Mouse (Mus musculus) embryo, embryonic 9.5 days (tissue): ENCODE results near the gene Fbxo11.
"Not testable (repeated sequence)": the region's sequence is repeated elsewhere in the genome, so short reads cannot be mapped to it uniquely, and the experiment has no call there.

Experiments
- DNase-seq: peaks from one replicate; pipeline ENCODE4 v3.0.0-alpha.2; 2017; ENCODE audit errors: extremely low spot score

Fbxo11 gene

DNA sequence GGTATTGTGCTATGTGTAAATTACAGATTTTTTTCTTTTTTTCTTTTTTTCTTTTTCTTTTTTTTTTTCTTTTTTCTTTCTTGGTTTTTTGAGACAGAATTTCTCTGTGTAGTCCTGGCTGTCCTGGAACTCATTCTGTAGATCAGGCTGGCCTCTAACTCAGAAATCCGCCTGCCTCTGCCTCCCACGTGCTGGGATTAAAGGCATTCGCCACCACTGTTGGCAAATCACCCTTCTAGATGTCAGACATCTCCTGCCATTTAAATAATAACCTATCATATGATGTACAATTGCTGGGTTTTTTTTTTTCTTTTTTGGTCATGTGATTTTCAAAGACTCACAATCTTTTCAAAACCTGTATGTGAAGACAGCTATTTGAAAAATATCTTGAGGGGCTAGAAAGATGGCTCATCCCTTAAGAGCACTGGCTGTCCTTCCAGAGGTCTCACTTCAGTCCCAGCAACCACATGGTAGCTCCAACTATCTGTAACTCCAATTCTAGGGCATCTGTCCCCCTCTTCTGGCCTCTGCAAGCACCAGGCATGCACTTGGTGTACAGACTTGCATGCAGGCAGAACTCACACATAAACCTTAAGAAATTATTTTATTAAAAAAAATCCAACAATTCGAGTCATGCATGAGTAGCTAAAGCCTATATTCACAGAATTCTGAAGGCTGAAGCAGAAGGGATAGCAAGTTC, 2.3 kb upstream of the Fbxo11 start:
- no peak for DNase-seq

DNA sequence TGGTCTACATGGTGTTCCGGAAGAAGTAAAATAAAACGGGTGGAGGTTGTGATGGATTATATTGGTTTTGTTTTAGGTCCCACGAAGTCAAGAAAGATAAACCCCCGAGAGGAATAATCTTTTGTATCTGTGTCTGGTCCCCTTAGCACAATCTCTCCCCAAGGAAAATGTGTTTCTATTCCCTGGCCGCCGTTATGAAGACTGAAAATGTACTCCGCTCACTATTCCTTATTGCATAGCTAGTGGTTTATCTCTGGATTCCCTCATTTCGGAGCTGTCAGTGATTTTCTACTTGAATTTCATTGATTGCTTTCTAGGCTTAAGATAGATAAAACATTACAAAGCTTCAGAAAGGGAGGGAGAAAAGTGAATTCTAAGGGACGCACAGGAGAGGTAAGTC, 1.7 kb upstream of the Fbxo11 start:
- no peak for DNase-seq

DNA sequence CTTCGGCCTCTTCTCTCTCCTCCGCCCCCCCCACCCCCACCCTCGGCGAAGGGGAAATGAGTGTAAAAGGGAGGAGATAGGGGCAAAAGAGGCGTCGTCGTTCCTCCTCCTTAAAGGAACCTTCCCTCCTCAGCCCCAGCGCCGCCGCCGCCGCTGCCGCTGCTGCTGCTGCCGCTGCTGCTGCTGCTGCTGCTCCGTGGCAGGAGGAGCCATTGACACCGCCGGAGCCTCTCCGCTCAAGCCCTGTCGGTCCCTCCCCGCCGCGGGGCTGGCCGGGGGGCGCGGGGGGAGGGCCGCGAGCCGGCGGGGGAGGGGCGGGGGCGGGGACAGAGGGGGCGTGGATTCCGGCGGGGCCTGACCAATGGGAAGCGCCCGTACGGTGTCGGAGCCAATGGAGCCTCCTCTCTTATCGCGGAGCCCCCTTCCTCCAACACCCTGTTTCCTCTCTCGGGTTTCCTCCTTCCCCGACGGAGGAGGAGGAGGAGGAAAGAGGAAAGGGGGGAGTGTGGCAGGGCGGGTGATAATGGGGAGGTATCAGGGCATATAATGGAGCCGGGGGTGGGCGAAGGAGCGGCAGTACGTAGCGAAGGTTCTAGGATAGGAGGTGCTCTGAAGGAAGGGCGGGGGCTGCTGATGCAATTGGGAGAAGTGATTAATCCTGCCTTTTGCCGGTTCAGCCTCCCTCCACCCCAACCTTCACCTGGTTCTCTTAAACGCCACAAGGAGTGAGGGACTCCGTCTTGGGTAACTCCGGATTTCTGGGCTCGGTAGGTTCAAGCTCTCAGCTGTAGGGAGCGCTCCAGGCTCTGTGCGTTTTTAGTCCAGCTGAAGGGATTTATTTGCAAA, 933 bp upstream of the Fbxo11 start:
- DNase-seq, result peak; percentile 99

- DNase-seq, result peak; percentile 73
These were observed 602 bp downstream of the Fbxo11 start for GRCm38 (mm10) chr17:88064347-88065030.

DNA sequence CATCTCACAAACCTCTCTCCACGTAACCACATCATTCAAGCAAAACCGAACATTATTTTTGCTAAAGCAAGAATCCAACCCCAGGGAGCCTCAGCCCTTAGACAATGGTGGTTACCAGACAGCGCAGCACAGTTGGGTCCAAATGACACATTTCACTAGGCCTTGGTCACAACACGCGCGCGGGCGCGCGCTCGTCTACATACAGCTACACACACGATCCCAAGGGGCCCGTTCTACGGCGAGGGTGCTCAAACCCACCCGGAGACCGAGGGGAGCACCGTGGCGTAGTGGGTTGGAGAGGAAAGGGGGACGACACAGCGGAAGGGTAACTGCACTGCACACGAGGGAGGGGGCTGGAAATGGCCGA, 1.1 kb downstream of the Fbxo11 start:
- peak; percentile 66 for DNase-seq

DNA sequence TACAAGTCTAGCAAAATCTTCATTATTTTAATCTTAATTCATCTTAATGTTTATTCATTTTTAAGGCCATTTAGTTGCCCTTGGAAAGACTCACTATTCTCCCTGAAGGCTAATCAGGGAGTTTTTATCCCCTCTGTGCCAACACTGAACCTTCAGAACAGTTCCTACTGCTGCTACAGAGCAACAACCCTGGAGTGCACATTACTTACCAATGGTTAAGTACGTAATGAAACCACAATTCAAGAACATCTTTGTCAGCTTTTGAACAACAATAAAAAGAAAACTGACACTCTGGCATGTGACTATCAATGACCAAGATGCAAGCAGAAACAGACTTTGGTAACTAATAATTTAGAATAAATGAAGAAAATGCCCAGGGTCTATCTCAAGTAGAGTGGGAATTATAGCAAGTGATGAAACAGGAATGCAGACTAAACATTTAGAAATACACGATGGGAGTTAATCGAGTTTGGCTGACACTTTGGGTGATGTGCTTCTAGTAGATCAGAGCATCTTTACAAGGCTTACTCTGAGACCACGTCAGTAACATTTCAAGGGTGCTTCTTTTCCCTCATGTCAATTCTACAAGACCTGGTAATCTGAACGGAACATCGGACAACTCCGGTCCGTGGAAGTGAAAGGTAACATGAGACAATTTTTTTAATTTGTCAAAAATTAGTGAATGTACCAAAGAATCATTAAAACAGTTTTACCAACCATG, 2.1 kb downstream of the Fbxo11 start:
- DNase-seq, result no peak

- DNase-seq, result no peak
These were observed 3.1 kb downstream of the Fbxo11 start for GRCm38 (mm10) chr17:88061942-88062341.

GRCm38 (mm10) chr17:88058280-88058679, 6.8 kb downstream of the Fbxo11 start:
- DNase-seq, result no peak

DNA sequence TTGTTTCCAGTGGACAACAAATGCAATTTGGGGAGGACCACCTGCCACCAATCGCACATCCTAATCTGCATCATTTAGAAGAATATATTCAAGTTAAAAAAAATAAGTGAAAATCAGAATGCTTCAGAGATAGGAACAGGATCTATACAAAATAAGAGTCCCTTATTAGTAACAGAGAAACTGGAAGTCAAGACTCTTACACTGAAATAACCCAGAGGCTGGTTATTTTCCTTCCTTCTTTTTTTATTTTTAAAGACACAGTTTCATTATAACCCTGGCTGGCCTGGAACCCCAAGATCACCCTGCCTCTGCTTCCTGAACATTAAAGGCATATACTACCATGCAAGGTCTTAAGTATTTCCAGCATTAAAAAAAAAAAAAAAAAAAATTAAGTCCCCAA, 7.2 kb downstream of the Fbxo11 start:
- no peak for DNase-seq

DNA sequence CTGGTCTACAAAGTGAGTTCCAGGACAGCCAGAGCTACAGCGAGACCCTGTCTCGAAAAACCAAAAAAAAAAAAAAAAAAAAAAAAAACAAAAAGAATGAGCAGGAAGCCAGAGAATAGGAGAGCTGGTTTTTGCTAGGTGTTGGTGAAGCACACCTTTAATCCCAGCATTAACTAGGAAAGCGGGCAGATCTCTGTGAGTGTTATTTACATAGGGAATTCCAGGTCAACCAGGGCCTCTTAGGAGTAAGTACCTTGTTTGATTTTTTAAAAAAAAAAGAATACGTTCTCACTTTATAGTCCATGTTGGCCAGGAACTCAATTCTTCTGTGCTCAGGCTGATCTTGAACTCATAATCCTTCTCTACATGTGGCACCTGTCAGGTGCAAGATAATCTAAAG, 13.4 kb downstream of the Fbxo11 start:
- DNase-seq, result no peak

- DNase-seq, result no peak
These were observed 14.2 kb downstream of the Fbxo11 start for GRCm38 (mm10) chr17:88050892-88051291.

DNA sequence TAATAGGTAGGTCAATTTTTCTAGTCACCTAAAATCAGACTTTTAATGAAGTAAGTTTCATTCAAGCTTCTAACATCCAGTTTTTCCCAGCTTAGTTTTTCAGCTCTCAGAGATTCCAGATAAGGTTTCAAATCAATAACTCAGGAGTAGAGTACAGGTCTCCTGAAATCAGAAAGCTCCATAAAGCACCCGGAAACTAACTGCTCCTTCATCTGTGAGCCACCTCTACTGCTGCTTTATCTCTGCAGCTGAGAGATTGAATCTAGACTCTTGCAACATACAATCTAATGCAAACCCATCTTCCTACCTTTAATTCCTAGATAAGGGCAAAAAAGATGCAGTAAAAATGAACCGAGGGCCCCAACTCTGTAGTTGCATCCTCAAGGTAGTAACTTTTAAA, 14.8 kb downstream of the Fbxo11 start:
- DNase-seq, result no peak

- no peak for DNase-seq
These were observed 22.7 kb downstream of the Fbxo11 start for GRCm38 (mm10) chr17:88042099-88043086.

DNA sequence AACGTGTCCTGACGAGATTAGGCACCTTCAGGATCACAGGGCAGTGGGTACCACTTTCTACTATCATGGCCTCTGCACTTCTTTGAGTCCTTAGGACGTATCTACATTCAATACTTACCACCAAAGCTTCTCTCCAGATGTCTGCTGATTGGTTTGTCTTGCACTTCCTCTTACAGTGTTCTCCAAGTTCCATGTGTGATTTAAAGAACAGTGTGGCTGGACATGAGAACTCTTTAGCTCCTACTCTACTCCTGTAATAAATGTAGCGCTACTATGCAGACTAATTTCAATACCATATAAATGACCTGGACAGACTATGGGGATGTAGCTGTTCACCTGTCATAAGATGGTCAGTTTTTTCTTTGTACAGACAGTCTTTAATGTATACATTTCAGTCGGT, 24.3 kb downstream of the Fbxo11 start:
- no peak for DNase-seq

DNA sequence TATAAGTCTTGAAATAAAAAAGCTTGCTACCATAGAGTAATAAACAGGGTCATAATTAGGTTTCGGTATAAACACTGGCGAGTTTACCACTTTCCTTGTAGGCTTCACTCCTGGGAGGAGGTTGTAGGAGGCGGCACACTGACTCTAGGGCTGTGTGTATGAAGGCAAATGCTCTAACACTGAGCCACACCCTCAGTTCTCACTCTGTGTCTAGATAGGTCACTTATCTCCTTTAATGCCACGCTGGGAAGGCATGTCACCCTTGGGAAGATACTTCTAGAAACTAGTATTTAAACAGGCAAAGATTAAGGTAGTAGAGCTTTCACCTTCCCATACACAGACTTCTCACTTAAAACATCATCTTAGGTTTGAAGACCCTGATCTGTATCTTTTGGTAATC, 30.7 kb downstream of the Fbxo11 start:
- no peak for DNase-seq

GRCm38 (mm10) chr17:88031755-88032154, 33.3 kb downstream of the Fbxo11 start:
- DNase-seq, result no peak

GRCm38 (mm10) chr17:88029194-88029970, 35.7 kb downstream of the Fbxo11 start:
- no peak for DNase-seq

DNA sequence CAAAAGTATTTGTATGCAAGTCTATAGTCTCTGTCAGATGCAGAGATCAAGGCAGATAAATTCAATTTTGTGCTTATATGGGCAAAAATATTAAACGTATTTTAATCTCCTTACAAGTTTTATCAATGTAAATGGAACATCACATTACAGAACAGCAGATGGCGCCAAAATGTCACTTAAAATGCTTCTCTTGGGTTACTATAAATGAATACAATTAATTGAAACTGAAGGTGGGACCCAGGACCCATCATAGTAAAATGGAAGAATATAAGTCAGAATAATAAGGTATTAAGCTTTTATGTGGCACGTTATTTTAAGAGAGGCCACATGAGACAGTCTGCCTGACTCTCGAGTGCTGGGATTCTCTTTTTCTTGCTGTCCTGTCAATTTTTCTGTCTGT, 39.9 kb downstream of the Fbxo11 start:
- no peak for DNase-seq

DNA sequence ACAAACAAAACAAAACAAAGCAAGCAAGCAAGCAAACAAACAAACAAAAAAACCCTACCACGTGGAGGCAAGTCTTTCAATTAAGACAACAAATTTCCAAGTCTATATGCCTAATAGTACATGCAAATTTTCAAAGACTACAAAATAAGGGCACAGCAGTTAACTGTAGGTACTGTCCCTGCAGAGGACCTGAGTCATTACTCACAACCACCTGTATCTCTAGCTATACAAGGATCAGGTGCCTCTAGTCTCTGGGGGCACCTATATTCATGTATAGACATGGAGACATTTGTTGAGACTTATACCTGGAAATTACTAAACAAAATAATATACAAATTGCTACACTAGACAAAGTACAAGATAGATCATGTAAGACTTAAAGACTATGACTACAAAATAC, 41.2 kb downstream of the Fbxo11 start:
- DNase-seq, result no peak

DNA sequence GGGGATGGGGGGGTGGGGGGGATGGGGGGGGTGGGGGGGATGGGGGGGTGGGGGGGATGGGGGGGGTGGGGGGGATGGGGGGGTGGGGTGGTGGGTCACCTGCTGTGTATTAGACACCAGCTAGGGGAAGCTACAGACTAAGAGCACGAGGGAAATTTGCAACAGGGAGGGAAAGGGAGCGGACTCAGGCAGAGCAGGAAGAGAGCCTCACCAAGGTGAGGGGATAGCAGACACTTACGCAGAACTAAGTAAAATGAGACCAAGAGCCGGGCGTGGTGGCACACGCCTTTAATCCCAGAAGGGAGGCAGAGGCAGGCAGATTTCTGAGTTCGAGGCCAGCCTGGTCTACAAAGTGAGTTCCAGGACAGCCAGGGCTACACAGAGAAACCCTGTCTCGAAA, 49.1 kb downstream of the Fbxo11 start:
- not testable (repeated sequence) for DNase-seq
